Mouse (Mus musculus) cerebellum, postnatal 10 days (tissue): ENCODE data around the gene Nos1ap.
A peak's percentile ranks its signal among the peaks of the same experiment; 100 is the strongest.

Experiments
- DNase-seq, 2 experiments: peaks; one replicate each; pipeline ENCODE4 v3.0.0; 2021; ENCODE audit warnings: mixed read lengths in 2 of 2

Gene Nos1ap

DNA sequence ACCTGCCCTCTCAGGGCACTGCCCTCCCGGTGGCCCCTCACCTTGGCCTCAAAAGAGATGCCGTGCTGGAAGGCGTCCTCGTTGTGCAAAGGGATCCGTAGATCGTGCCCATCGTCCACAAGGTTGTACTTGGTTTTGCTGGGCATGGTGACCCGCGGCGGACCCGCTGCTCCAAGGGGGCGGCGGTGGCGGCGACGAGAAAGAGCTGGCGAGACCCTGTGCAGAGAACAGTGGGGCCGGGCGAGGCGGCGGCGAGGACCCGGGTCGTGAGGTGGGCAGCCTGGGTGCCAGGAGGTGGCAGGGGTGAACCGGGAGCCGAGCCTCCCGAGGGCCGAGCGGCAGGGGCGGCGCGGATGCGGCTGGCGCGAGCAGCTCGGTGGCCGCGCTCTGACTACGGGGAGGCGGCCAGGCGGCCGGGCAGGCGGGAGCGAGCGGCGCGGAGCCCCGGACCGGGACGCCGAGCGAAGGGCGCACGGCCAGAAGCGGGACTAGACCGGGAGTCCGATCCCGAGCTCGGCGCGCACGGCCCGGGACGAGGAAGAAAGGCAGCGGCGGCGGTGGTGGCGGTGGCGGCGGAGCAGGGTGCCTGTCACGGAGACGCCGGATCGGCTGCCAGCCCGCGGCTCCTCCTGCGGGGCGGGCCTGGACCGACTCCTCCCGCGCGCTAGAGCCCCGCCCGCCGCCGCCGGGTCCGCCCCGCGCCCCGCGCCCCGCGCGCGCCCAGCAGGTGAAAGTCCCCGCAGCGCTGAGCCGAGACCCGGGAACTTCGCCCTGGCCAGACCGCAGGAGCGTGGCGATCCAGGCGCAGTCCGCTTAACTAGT, at the start of gene Nos1ap:
Nos1ap (minus strand) TSS at position 643 of the 822 bp plus-strand sequence.
- DNase-seq: peak; percentile 88 to 93

DNA sequence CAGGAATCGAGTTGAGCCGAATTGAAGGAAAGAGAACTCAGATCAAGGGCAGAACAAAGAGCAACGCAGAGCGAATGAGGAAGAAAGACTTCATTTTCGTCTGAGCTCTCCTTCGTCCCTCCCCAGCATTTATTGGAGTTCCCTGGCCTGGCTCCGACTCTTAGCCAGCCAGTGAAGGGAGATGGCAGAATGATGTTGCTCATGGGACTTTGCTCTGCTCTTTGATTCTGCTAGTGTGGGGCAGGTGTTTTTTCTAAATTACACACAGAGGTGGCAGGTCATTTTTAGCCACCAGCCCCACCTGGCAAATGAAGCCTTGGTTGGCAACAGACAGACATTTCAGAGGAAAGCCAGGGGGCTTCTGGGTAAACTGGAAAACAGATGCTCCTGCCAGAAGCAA, 49.3 kb upstream of the Nos1ap start:
- DNase-seq: no peak

DNA sequence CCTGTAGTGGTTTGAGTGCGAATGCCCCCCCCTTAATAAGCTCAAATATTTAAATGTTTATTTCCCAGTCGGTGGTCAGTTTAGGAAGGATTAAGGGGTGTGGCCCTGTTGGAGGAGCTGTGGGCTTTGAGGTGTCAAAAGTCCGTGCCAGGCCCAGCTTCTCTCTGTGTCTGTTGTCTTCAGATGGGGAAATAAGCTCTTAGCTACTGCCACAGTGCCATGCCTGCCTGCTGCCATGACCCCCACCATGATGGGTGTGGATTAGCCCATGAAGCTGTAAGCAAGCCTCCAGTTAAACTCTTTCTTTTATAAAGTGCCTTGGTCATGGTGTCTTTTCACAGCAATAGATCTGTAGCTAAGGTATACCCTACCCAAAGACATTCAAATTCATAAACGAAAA, 43.2 kb upstream of the Nos1ap start:
- DNase-seq: no peak

DNA sequence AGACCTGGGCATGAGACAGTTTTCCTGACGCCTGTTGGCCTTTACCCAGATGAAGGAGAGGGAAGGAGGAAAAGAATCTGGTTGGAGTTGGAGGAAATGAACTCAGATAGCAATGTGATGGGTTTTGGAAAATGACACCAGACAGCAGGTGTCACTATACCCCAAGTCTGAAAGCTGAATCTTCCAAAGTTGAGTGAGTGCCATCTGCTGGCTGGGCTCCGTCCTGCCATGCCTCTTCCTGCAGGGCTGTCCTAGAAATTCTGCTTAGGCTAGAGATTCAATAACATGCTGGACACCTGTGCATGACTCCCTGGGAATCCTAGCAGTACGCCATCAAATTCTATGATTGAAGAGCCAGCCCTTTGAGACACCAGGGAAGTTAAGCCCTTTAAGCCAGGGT, 42.7 kb upstream of the Nos1ap start:
- peak; percentile 94 to 95 for DNase-seq

DNA sequence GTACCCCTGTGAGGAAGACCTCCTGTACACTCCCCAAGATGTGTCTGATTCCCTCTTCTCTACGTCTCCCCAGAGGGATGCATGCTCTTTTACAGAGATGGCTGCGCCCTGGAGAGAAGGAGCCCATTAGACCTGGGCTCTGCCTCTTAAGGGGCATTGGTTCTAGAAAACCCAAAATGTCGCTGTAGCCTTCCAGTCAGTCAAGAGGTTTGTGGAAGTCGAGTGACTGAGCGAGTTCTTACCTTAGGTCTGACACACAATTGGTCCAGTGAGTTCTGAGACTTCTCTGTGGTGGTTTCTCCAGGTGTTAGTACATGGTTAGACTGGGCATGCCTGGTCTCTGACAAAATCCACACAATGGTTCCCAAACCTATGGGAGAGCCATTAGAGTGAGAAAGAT, 41.9 kb upstream of the Nos1ap start:
- no peak for DNase-seq

- DNase-seq: no peak
Measured at GRCm38 (mm10) chr1:170630489-170630888, 40.8 kb upstream of the Nos1ap start.

DNA sequence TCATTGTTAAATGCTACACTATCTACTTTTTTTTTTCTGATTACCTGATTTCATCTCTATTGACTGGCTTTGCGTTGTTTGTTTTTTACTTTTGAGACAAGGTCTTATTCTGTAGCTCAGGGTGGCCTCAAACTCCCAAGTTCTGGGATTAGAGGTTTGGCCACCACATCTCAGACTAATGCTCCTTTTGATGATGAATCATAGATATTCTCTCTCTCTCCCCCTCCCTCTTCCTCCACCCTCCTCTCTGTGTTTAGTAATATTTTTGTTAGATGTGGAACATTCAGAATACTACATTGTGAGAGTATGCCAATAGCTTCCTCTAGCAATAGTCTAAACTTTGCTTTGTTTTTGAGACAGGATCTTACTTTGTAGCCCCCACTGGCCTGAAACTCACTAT, 33.8 kb upstream of the Nos1ap start:
- no peak for DNase-seq

GRCm38 (mm10) chr1:170622934-170623333, 33.3 kb upstream of the Nos1ap start:
- no peak for DNase-seq

GRCm38 (mm10) chr1:170619686-170620374, 30.2 kb upstream of the Nos1ap start:
- no peak for DNase-seq

DNA sequence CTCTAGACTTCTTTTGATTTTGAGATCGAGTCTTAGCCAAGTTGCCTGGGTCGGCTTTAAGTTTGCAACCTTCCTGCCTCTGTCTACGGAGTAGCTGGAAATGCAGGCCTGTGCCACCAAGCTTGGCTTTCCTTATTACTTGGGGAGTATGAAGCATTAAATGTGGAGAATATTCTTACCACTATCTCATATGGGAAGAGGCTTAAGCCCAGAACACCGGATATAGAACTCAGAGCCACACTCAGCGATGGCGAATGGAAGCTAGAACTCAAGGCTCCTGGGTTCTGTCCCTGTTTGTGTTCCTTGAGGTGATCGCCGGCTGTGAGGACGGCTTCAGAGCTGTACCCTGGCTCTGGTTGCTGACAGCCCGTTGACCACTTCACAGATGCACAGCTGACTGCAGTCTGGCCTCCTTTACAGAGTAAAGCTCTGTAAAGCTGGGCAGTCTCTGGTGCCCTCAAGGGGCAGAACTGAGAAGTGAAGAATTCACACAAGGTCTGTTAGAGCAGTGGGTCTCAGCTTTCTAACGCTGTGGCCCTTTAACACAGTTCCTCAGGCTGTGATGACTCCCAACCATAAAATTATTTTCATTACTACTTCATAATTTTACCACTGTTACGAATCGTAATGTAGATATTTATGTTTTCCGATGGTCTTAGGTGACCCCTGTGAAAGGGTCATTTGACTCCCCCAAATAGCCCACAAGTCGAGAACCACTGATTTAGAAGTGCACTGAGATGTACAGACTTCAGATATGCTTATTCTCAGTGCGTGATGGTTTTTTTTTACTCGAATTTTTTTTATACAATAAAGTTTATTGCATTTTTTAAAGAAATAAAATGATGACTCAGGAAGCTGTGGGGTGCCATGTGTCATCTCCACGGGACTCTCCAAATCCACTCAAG, 23.6 kb upstream of the Nos1ap start:
- peak; percentile 90 to 91 for DNase-seq

GRCm38 (mm10) chr1:170611631-170612030, 22.0 kb upstream of the Nos1ap start:
- DNase-seq: no peak

- no peak for DNase-seq
Measured at GRCm38 (mm10) chr1:170610695-170611094, 21.0 kb upstream of the Nos1ap start.

- no peak for DNase-seq
Measured at GRCm38 (mm10) chr1:170610289-170610688, 20.6 kb upstream of the Nos1ap start.

- no peak for DNase-seq
Measured at GRCm38 (mm10) chr1:170609872-170610271, 20.2 kb upstream of the Nos1ap start.

DNA sequence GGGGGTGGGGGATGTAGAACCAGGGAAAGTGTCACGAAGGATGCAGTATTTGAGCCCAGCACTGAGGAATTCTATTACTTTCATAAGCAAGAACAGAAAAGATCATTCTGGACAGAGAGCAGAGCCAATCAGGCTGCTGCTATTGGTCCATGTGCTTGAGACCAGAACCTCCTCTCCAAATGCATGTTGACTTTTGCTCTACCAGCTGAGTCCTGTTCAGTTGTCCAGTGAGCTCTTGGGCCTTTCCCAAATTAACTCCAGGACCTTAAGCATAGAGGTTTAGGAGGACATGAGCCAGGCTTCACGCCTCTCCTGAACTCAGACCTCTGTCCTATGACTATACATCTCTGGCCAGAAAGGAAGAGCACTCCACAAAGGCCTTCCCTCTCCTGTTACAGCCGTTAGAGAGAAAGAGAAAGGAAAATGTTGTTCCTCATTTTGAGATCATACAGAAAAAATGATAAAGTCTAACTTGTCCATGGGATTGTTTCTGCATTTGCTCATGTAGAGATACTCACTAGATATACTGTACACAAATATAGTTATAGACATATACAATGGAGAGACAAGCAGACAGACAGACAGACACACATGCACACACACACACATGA, 18.9 kb upstream of the Nos1ap start:
- DNase-seq: no peak

- DNase-seq: no peak
Measured at GRCm38 (mm10) chr1:170607231-170607917, 17.7 kb upstream of the Nos1ap start.

- no peak for DNase-seq
Measured at GRCm38 (mm10) chr1:170605228-170606001, 15.8 kb upstream of the Nos1ap start.

DNA sequence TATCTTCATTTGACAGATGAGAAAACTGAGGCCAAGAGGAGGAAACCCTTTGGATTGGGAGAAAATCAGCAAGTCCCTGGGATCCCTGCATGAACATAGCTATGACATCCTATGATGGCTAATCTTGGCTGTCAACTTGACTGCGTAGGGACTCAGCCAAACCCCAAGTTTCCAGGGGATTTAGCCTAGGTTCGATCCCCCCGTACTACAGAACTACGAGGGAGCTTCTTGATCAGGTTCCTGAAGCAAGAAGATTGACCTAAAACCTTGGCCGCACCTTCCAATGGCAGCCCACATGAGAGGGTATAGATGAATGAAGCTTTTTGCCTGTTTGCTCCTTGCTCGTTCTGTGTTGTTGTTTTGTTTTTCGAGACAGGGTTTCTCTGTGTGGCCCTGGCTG, 4.9 kb upstream of the Nos1ap start:
- DNase-seq: no peak

GRCm38 (mm10) chr1:170590531-170590930, 870 bp upstream of the Nos1ap start:
- DNase-seq: no peak

GRCm38 (mm10) chr1:170590041-170590360, 340 bp upstream of the Nos1ap start:
- DNase-seq: no peak

DNA sequence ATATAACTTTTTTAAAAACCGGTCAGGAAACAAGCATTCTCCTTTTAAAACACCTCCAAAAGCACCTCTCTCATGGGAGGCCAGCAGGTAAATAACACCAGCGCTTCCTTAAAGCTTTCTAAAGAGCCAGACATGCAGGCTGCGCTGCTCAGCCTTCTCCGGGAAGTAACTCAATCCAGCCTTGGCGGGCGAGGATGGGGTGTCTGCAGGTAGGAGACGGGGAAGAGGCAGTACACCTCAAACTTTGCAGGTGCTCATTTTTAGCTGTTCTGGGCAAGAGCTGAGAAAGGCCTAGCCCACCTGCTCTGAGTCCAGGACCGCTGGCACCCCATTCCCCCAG, 812 bp downstream of the Nos1ap start:
- no peak for DNase-seq

DNA sequence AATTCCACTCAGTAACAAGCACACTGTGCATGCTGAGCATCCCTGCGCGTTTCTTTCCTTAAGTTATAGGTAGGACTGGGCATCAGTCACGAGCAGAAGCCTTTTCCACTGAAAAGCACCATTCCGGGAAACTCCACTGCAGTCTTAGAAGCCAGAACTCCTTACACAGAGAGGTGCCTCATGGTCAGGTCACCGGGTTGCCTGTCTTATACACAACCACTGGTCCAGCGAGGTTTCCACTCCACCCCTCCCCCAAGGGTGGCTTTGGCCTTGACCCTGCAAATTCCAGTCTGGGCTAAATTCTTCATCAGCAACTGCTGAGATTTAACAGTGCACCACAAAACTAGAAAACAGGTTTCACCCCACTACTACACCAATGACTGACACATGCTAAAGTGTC, 1.3 kb downstream of the Nos1ap start:
- peak in 1 of 2 experiments; percentile 22 for DNase-seq
